ENCODE assay signal across 10 mouse cellular contexts in genomic region chr1:133470242-133471025, GRCm38 (mm10). TPM values are rescaled to one million over a fixed set of nuclear protein-coding genes. Genes with fewer than 3 reads are reported as not detected.
DNase-seq lines count a peak whose midpoint lies in the region; ATAC-seq and TF ChIP-seq lines count a peak whose summit lies in the region.
"Had no signal": no experiment of that assay in that cellular context is flagged by ENCODE, and none has a peak within 500 bp of the region (broad histone marks: within the 10 kb centered on the region; RNA-seq: fewer than 3 reads in every experiment).

No protein-coding gene starts in this region.

- H3K9me3 ChIP-seq in intestine, embryonic 14.5 days (ENCODE audit: control insufficient read depth, low read length): no peaks in the 10 kb centered on the region

- DNase-seq in gastrocnemius, adult 2 months: peak; percentile 48
- no peak for DNase-seq in gastrocnemius, postnatal 4 days (ENCODE audit: low spot score in 2 of 2)
- peak; percentile 73 for DNase-seq in retina, postnatal 1 day
- DNase-seq in retina, embryonic 14.5 days (ENCODE audit: low spot score): no peak
- DNase-seq in intestine, embryonic 14.5 days (ENCODE audit: low spot score): no peak
- DNase-seq in c-Kit-positive CD71-positive TER-119-positive erythroid progenitor cells, embryonic 14.5 days (ENCODE audit: low spot score): no peak
- DNase-seq in frontal cortex, adult 2 months (ENCODE audit: extremely low spot score in 1 of 2, low spot score in 1 of 2): no peak
- DNase-seq: cerebellum, adult 11 months had no signal

- no peak for TF ChIP-seq CTCF in gastrocnemius, adult 2 months (IDR thresholded peaks at IDR 0.05)

- H3K4me2 ChIP-seq in intestine, embryonic 14.5 days (ENCODE audit: low read length): no peak overlapping the region
- H3K4me2 ChIP-seq: liver, embryonic 11.5 days had no signal

- ATAC-seq in intestine, embryonic 14.5 days (replicated peaks; ENCODE audit: low FRiP score, low TSS enrichment, low read depth): no peak
- ATAC-seq in cerebellum, adult (ENCODE audit: insufficient number of reproducible peaks, low FRiP score, low TSS enrichment): no peak

- intact Hi-C loops in gastrocnemius, adult 2 months (cut with DNase I): no loop called here

- no peaks in the 10 kb centered on the region for H3K27me3 ChIP-seq in intestine, embryonic 14.5 days (replicated peaks; ENCODE audit: control insufficient read depth, insufficient read depth, low read length)

- H3K4me3 ChIP-seq in gastrocnemius, adult 2 months: no peak overlapping the region
- H3K4me3 ChIP-seq in intestine, embryonic 14.5 days (ENCODE audit: low read depth, low read length): no peak overlapping the region

- H3K4me1 ChIP-seq in intestine, embryonic 14.5 days (replicated peaks; ENCODE audit: control insufficient read depth, insufficient read depth, low read length): peaks cover 7% of the 10 kb centered on the region

- WGBS in intestine, embryonic 14.5 days: 55% methylated on average over 10 of the region's 10 CpGs

- H3K27ac ChIP-seq in gastrocnemius, adult 2 months: peak overlapping the region; percentile 65
- peak overlapping the region; percentile 67 for H3K27ac ChIP-seq in intestine, embryonic 14.5 days (ENCODE audit: low read depth)

- no peak overlapping the region for H3K9ac ChIP-seq in intestine, embryonic 14.5 days (ENCODE audit: low read length)

- H3K36me3 ChIP-seq in intestine, embryonic 14.5 days (ENCODE audit: control insufficient read depth, insufficient read depth, low read length): no peaks in the 10 kb centered on the region

RNA-seq across cellular contexts. Expression of gene Sox13, which starts 46.3 kb away (rescaled TPM):
- 10 to 100 TPM in 1 of 2 experiments, 1 to 10 TPM in 1; 8.9 to 12.4 TPM for total RNA-seq in gastrocnemius, adult 2 months (2021)
- 10 to 100 TPM; 18.1 to 19.3 TPM for total RNA-seq in gastrocnemius, postnatal 4 days (2021)
- 12.1 and 12.3 TPM in 2 replicates for polyA plus RNA-seq in intestine, embryonic 14.5 days (2014; fragmentation: Nextera tagmentation; extraction: Ambion mirVana)
- 18.1 and 19.6 TPM in 2 replicates for polyA plus RNA-seq in frontal cortex, adult 2 months (2012; rRNA removed)

Comparison
In these comparisons a context has a peak if more than half of its experiments do, and no peak if none do; other contexts are left out.
1. DNase-seq: peak in gastrocnemius, adult 2 months (single experiment) and retina, postnatal 1 day (single experiment); none in gastrocnemius, postnatal 4 days (0 of 2), retina, embryonic 14.5 days (single experiment), intestine, embryonic 14.5 days (single experiment), c-Kit-positive CD71-positive TER-119-positive erythroid progenitor cells, embryonic 14.5 days (single experiment) and frontal cortex, adult 2 months (0 of 2).